Mouse (Mus musculus): ENCODE measurements around the gene Gm20388.

DNA sequence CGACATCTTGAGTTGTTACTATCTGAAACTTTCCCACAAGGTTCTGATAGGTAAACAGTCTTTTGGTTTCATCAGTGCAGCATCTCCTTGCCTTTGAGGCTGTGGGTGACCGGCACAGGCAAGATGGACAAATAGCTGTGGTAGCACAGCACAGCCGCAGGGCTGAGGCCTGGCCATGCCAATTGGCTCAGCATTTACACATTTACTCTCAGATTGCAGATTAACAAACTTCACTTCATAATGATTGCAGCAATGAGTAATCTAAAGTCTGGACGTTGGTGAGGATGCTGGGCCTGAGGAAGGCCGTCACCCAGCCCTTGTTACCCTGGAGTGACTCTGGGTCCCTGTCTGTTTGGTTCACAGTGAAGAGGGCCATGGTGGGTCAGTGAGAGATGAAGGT, 4332.3 kb downstream of the Gm20388 start:
- no peak for TF ChIP-seq CTCF (IDR thresholded peaks at IDR 0.05; ENCODE audit: low read depth, low read length)
- no peak for TF ChIP-seq POLR2A (IDR thresholded peaks at IDR 0.05; ENCODE audit: insufficient read depth, low read length)

All from ES-Bruce4 (cell line).